Mouse (Mus musculus) layer of hippocampus, adult 11-12 months (tissue): ENCODE measurements around the gene Serpinf1.
"Not testable (repeated sequence)": the region's sequence is repeated elsewhere in the genome, so short reads cannot be mapped to it uniquely, and the experiment has no call there.

Source experiments
- DNase-seq: peaks from one replicate; pipeline ENCODE4 v3.0.0; 2022; ENCODE audit warnings: low spot score

Gene Serpinf1

GRCm38 (mm10) chr11:75422013-75422792 lies at the start of gene Serpinf1:
Gene Serpinf1 (minus strand): TSS chr11:75422701.
- no peak for DNase-seq

DNA sequence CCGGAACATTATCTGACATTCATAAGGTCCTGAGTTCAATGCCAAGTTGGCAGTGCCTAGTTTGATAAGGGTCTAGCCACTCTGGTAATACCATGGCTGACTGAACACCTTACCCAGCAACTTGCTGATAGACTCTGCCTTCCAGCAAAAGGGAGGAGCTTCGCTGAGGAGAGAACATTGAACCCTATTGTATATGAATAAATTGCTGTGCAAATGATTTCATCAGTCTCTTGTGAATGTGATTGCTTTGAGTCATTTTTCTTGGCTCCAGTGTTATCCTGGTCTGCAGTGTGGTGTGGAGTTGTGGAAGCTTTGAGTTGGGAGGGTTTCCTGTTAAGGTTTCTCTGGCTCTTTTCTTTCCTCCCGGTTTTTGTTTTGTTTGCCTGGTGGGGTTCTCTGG lies 48.2 kb upstream of the Serpinf1 start:
- no peak for DNase-seq

- DNase-seq = no peak
Measured at GRCm38 (mm10) chr11:75469261-75469660, 46.8 kb upstream of the Serpinf1 start.

- no peak for DNase-seq
Measured at GRCm38 (mm10) chr11:75468410-75468809, 45.9 kb upstream of the Serpinf1 start.

DNA sequence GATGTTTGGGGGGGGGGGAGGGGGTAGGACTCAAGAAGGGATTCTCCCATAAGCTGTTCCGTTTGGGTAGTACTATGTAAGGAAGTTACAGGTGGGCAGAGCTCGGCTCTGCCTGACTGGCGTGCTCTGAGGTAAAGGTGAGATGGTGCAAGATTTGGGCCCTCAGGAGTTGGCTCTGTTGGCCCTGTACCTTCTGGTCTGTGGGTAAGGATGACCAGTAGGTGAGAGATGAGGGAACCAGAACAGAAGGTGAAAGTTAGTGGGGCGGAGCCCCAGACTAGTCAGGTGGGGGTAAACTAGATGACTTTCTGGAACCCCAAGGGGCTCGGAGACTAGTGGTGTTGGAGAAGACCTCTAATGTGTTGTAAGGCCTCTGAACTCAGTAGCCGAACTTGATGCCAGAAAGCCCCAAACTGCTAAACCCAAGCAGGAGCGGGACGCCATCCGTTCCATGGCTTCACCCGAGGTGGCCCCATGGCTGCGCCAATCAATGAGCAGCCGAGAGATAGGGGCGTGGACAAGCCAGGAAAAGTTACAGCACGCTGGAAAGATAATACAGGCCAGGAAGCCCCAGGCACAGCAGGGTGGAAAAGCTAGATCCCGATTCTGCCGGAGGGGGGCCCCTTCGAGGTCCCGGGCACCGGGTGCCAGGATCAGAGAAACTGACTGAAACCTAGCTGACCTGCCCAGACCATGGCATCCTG lies 45.2 kb upstream of the Serpinf1 start:
- DNase-seq = no peak

- no peak for DNase-seq
Measured at GRCm38 (mm10) chr11:75466731-75467505, 44.4 kb upstream of the Serpinf1 start.

- DNase-seq = no peak
Measured at GRCm38 (mm10) chr11:75465051-75465450, 42.5 kb upstream of the Serpinf1 start.

DNA sequence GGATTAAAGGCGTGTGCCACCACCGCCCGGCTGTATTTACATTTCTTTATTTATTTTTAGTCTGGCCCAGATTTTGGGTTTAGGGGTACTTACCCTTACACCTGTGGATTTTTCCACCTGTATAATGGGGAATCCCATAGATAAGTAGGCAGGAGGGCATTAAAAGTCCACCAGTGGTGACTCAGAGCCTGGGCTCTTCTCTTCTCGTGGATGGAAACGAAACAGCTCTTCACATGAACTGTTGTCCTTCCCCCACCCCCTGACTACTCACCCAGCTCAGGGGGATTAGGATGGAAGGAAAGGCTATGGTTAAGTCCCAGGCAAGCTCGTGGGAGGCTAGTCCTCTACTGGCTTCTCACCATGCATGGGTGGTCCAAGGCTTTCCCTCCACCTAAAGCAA lies 41.9 kb upstream of the Serpinf1 start:
- DNase-seq = no peak

DNA sequence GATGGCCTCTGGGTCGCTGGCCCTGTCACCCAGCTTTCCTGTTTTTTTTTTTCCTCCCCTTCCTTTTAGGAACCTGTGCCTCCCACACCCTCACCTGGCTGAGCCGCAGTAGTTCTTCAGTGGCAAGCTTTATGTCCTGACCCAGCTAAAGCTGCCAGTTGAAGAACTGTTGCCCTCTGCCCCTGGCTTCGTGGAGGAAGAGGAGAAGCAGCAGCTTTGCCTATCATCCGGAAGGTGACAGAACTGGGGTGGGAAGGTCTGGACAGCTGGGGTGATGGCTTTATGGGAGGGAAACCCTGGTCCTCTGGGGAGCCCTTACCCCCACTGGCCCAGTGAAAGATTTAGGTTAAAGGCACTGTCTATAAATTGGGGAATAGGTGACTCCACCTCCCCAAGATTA lies 41.1 kb upstream of the Serpinf1 start:
- DNase-seq = no peak

GRCm38 (mm10) chr11:75462865-75463336 lies 40.4 kb upstream of the Serpinf1 start:
- peak; percentile 71 for DNase-seq

DNA sequence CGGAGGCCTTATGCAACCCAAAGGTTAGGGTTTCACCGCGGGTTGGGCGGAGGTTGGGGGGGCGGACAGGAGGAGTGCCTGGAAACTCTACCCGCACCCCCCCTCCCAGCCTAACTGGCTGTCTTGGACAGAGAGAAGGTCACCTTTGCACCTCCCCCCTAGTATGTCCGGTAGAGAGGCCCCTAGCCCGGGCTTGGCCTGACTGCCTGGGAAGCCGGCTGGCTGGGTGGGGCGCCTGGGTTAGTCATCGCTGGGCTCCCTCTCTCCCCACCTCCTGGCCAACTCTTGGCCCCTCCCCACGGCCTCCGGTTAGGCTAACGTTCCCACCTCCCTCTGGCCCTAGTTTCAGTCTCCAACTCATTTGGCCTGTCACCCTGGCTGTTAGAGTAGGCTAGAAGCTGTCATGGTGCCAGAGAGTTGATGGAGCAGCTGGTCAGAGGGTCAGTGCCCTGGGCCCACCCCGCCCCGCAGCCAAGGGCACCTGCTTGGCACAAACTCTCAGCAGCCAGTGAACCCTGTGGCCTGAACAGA lies 39.8 kb upstream of the Serpinf1 start:
- DNase-seq = no peak

GRCm38 (mm10) chr11:75461743-75462252 lies 39.3 kb upstream of the Serpinf1 start:
- DNase-seq = no peak

GRCm38 (mm10) chr11:75460844-75461742 lies 38.6 kb upstream of the Serpinf1 start, which contains the start of gene Tlcd2:
Gene Tlcd2 (plus strand): TSS chr11:75461715.
- DNase-seq = peak; percentile 100

- peak; percentile 95 for DNase-seq
Measured at GRCm38 (mm10) chr11:75460103-75460843, 37.8 kb upstream of the Serpinf1 start.

GRCm38 (mm10) chr11:75459751-75460102 lies 37.2 kb upstream of the Serpinf1 start:
- DNase-seq = no peak

DNA sequence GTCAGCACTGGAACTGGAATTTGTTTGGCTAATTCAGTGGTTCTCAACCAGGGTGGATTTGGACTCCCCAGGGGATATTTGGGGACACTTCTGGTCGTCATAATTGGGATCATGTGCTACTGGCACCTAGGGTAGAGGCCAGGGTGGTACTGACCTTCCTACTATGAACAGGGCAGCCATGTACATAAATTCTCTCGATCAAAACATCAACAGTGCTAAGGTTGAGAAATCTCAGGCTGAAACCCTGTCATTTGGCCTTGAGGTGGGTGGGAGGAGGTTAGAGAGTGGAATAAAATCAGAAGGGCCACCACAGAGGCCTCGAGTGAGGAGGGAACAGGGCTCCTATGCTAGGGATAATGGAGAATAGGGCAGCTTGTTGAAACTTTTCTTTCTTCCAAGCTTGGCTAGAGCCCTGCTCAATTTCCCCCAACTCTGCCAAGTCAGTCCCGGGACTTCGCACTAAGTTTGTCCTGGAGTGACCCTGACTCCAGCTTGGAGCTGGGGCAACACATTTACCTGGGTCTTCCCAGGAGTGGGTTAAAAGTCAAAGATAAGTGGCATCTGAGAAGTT lies 36.7 kb upstream of the Serpinf1 start:
- no peak for DNase-seq

DNA sequence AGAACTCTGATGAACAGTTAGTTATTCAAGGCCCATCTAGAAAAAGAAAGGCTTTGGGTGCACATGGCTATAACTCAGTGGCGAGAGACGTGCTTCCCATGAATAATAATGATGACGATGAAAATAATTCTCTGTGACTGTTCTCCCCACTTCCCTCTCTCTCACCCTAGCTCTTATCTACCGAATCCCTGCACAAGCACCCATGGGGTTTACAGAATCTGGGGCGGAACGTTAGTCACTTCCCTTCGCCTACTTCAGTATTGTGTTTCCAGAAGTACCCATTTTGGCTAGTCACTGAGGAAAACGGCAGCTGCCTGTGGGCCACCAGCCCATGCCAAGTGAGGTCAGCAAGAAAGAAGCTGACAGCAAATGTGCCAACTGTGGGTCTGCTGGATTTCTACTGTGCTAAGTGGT lies 36.1 kb upstream of the Serpinf1 start:
- DNase-seq = no peak

DNA sequence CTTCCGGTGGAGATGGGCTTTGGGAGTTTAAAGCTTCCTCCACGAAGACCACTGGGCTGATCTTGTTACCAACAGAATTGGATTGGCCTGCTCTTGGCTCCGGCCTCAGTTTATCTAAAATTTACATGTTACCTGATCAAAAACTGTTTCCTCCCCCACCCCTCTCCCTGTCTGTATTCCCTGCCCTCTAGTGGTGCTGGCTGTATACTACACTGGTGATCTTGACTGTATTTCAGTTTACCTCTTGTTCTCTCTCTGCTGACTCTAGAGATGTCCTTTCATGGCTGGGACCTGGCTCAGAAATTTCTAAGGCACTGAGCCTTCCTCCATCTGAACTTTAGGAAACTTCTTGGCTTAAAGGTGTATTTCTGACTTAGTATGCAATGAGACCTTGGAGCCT lies 35.7 kb upstream of the Serpinf1 start:
- no peak for DNase-seq

- DNase-seq = no peak
Measured at GRCm38 (mm10) chr11:75456440-75456871, 34.0 kb upstream of the Serpinf1 start.

- DNase-seq = not testable (repeated sequence)
Measured at GRCm38 (mm10) chr11:75455971-75456370, 33.5 kb upstream of the Serpinf1 start.
